Mouse (Mus musculus) stomach, embryonic 16.5 days (tissue): ENCODE measurements around the gene Frmd4b. TPM values are rescaled to one million over a fixed set of nuclear protein-coding genes. Genes with fewer than 3 reads are reported as not detected.

Source experiments
- ATAC-seq: fragments of 200-750 bp; cut with Nextera tagmentation; 2 replicates; pipeline ENCODE4 v1.8.0; 2017; ENCODE audit warnings: moderate number of reproducible peaks, moderate TSS enrichment; ENCODE audit not compliant: insufficient read depth, low FRiP score
- H3K27ac ChIP-seq: fragments of 300-500 bp; sonication (generic); 2 replicates; pipeline ENCODE4 v1.5.1; 2014; ENCODE audit warnings: low read length
- H3K27me3 ChIP-seq: fragments of 300-500 bp; sonication (generic); 2 replicates; pipeline ENCODE4 v1.6.1; 2014; ENCODE audit warnings: low read length, control low read depth, mixed read lengths; ENCODE audit not compliant: control insufficient read depth, insufficient read depth
- H3K36me3 ChIP-seq: fragments of 300-500 bp; sonication (generic); 2 replicates; pipeline ENCODE4 v1.6.1; 2014; ENCODE audit warnings: low read length; ENCODE audit not compliant: control insufficient read depth, insufficient read depth
- H3K4me1 ChIP-seq: fragments of 300-500 bp; sonication (generic); 2 replicates; pipeline ENCODE4 v1.6.1; 2014; ENCODE audit warnings: low read length, control low read depth, mixed read lengths; ENCODE audit not compliant: control insufficient read depth, insufficient read depth
- H3K4me2 ChIP-seq: fragments of 300-500 bp; sonication (generic); 2 replicates; pipeline ENCODE4 v1.6.1; 2014; ENCODE audit warnings: low read depth, low read length, mixed read lengths
- H3K4me3 ChIP-seq: fragments of 300-500 bp; sonication (generic); replicated peaks from 2 replicates; pipeline ENCODE4 v1.5.1; 2014; ENCODE audit warnings: mild to moderate bottlenecking, low read length
- H3K9ac ChIP-seq: fragments of 300-500 bp; sonication (generic); 2 replicates; pipeline ENCODE4 v1.6.1; 2014; ENCODE audit warnings: low read length
- H3K9me3 ChIP-seq: fragments of 300-500 bp; sonication (generic); replicated peaks from 2 replicates; pipeline ENCODE4 v1.6.1; 2016; ENCODE audit warnings: low read length, control low read depth; ENCODE audit not compliant: control insufficient read depth
- WGBS: fragments of 180-500 bp; shearing (Covaris S2); extraction: QIAGEN DNeasy Blood & Tissue Kit; methylation state at CpG from one replicate; pipeline ENCODE4 v1.1.7; 2014; 5-methylcytosine and 5-hydroxymethylcytosine counted together
- polyA plus RNA-seq: library from polyadenylated mRNA; unstranded; fragments of >200 nt; fragmentation: Nextera tagmentation; extraction: Ambion mirVana; gene quantifications from 2 replicates; pipeline ENCODE4 v1.2.1, GENCODE M21; 2015

Gene Frmd4b
- polyA plus RNA-seq, 1 experiment from 2014 or later, result 17.5 TPM

DNA sequence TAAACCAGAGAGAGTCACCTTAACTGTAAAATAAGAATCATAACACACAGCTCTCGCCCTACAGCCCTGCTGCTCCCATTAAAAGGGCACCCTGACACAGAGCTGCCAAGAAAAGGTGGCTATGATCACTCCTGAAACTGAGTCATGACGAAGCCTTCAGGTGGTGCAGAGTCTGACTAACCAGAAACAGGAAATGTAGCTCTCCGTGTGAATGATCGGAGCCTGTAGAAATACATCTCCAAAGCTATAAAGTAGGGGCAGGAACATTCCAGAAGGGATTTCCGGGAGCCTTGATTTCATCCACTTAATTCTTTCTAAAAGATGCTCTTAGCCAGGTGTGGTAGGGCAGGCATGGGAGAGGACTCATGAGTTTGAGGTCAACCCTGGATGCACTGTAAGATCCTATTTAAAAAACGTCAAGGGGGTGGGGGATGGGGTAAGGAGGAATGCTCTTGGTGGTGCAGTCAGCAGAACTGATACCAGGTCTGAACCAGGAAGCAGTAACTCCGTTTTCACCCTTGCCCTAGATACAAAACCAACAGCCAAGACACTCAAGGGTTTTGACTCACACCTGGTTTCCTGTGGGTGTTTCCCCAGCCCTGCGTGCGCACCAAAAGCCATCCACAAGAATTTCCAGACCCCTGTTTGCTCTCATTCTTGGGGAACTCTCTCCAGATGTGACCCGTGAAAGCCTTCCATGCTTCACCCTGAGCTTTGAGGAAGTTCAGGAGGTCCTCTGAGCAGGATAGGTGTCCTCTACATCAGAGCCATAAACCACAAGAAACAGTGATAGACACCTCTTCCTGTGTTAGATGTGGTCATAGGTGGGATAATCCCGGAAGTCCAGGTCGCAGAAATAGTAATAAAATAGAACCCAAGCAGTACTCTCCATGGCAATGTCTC, 323.4 kb downstream of the Frmd4b start:
- 0 out of 2 replicates have a peak, but pooled peaks have one; percentile 49 for ATAC-seq
- Histone ChIP-seq H3K9ac (no peak overlapping the region), H3K27ac (peak overlapping the region; percentile 61), H3K4me3 (no peak overlapping the region), H3K36me3 (no peaks in the 10 kb centered on the region), H3K4me1 (peaks cover 15% of the 10 kb centered on the region), H3K27me3 (no peaks in the 10 kb centered on the region), H3K9me3 (no peaks in the 10 kb centered on the region), H3K4me2 (no peak overlapping the region)
- 71% methylated on average over 12 of the region's 12 CpGs for WGBS

DNA sequence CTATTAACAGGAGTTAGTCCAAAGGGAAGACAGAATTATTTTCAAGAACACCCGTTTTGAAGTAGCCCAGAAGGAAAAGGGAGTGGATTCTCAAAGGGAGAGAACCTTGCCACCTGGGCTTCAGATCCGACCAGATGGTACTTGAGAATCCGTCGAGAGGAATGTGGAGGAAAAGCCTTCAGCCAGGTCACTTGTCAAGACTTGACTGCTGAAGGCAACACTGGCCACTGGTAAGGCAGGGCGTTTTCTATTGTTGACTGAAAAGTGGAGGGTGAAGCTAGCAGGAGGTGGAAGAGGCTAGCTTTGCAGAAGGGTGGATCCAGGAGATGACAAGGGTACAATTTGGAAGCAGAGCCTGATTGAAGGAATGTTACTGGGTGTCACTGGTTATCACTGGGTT, 324.4 kb downstream of the Frmd4b start:
- Histone ChIP-seq H3K27ac (no peak overlapping the region; the same call in 1 of the 2 replicates), H3K4me2 (no peak overlapping the region), H3K4me1 (peaks cover 18% of the 10 kb centered on the region), H3K9me3 (no peaks in the 10 kb centered on the region), H3K27me3 (no peaks in the 10 kb centered on the region), H3K9ac (no peak overlapping the region), H3K4me3 (no peak overlapping the region), H3K36me3 (no peaks in the 10 kb centered on the region)
- no peak for ATAC-seq
- WGBS, result 64% methylated on average over 5 of the region's 5 CpGs

DNA sequence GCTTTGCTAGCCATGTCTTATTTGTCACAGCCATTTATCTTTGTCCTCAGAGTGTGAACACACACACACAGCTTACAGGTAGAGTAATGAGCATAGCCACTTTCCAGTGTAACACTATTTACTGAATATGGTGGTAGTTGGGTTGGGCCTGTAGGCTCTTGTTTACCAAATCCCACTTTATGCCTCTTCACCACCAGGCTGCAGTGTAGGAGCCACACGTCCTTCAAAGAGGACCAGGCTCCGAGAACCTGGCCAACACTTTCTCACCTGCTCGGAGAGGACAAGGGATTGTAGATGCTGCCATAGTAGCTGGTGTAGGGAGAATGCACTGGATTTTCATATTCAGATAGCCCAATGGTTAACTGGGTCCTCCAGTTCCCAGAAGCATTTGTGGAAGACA, 325.2 kb downstream of the Frmd4b start:
- ATAC-seq, result no peak
- WGBS, result 89% methylated on average over 3 of the region's 3 CpGs
- H3K27ac ChIP-seq, result peak overlapping the region; percentile 44; the same call in 1 of the 2 replicates

DNA sequence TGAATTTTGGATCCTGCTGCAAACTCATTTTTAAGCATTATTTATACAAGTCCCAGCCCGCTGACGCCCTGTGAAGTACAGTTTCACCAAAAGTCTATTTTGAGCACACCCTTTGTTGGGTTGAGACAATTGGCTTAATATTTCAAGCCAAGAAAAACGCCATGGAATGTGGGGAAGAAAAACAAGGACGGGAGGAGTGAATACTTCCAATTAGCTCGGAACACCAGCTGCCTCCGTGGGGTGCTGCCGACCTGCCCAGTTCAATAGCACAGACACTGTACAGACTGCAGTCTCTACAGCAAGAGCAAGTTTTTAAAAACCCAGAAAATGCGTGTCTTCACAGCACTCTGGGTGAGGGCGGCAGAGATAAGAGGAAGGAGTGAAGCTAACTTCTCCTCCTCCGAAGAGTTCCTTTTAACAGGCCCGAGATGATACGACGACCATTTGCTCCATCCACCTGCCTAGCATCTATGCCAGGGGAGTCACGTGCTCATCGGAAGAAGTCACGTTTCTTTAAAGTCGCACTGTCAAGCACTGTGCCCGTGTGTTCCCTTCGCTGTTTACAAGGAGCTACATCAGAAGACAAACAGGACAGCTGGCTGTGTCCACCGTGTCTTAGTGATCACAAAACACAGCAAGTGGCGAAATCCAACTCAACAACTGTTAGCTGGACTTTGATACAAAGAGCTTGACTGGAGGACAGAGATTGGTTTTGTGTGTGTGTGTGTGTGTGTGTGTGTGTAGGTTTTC, 326.0 kb downstream of the Frmd4b start:
- Histone ChIP-seq H3K27me3 (no peaks in the 10 kb centered on the region), H3K9me3 (no peaks in the 10 kb centered on the region), H3K27ac (0 out of 2 replicates have a peak overlapping the region, but pooled peaks have one; percentile 0), H3K4me1 (peaks cover 19% of the 10 kb centered on the region), H3K4me3 (no peak overlapping the region), H3K9ac (no peak overlapping the region), H3K36me3 (no peaks in the 10 kb centered on the region), H3K4me2 (no peak overlapping the region)
- no peak for ATAC-seq
- WGBS, result 64% methylated on average over 21 of the region's 21 CpGs

More for the DNA sequence above, 325.2 kb downstream of the Frmd4b start:
- Histone ChIP-seq H3K9ac (no peak overlapping the region), H3K27me3 (no peaks in the 10 kb centered on the region), H3K4me3 (no peak overlapping the region), H3K4me1 (peaks cover 19% of the 10 kb centered on the region), H3K36me3 (no peaks in the 10 kb centered on the region), H3K9me3 (no peaks in the 10 kb centered on the region), H3K4me2 (no peak overlapping the region)

DNA sequence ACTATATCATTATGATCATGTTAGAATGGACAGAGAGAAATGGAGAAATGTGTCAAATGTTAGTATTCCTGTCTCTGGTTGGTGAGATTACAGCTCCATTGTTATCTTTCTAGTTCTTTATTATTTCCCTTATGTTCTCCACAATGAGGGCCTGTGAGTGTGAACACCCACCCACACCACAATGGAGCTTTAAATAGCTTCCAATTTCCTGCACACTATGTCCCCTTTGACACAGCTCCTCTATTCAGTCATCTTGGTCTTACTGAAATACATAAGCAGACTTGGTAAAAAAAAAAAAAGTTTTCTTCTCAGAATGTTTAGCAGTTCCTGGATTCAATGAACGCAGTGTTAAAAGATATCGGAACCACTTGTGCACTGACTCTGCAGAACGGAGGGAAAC, 326.7 kb downstream of the Frmd4b start:
- H3K36me3 ChIP-seq, result no peaks in the 10 kb centered on the region
- no peaks in the 10 kb centered on the region for H3K27me3 ChIP-seq
- WGBS, result 60% methylated on average over 3 of the region's 3 CpGs
- no peaks in the 10 kb centered on the region for H3K9me3 ChIP-seq
- H3K4me2 ChIP-seq, result no peak overlapping the region
- H3K4me1 ChIP-seq, result peaks cover 19% of the 10 kb centered on the region
- no peak overlapping the region for H3K9ac ChIP-seq
- ATAC-seq, result no peak
- 0 out of 2 replicates have a peak overlapping the region, but pooled peaks have one; percentile 0 for H3K27ac ChIP-seq
- H3K4me3 ChIP-seq, result no peak overlapping the region

DNA sequence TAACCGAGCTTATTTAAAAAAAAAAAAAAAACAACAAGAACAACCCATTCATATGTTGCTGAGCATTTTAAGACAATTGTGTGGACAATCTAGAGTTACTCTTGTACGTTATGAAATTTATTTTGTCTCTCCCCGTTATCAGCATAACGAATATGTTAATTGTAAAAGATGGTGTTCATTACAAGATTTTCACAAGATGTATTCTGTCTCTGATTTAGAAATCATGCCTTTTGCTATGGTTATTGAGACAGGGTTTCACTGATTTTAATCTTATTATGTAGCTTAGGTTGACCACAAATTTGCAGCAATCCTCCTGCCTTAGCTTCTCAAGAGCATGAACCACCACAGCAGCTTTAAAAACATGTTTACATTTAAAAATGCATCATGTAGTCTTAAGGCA, 327.5 kb downstream of the Frmd4b start:
- H3K27ac ChIP-seq, result no peak overlapping the region; the same call in 1 of the 2 replicates
- no peak overlapping the region for H3K9ac ChIP-seq
- H3K27me3 ChIP-seq, result no peaks in the 10 kb centered on the region
- ATAC-seq, result no peak
- no peaks in the 10 kb centered on the region for H3K9me3 ChIP-seq
- peaks cover 19% of the 10 kb centered on the region for H3K4me1 ChIP-seq
- no peak overlapping the region for H3K4me3 ChIP-seq
- H3K4me2 ChIP-seq, result no peak overlapping the region
- 89% methylated on average over 4 of the region's 4 CpGs for WGBS
- no peaks in the 10 kb centered on the region for H3K36me3 ChIP-seq

DNA sequence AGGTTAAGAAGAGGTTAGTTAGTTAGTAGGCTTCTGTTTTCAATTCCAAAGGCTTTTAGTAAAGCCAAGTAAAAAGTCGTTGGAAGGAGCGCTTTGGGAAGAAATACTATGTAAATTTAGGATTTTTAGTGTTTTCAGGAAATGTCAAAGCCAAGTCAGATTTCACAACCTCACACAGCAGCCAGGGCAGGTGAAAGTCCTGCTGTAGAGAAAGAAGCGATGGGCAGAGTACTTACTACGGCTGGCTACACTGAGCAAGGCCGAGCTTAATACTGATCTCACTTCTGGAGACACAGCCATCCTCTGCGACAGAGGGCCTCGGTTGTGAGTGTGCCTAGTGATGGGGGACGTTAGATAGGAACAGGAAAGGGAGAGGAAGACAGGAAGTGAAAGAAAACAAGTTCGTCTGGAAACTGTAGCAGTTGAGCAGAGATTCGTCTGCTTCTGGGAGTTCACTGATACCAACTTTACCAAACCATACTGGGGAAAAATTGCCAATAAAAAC, 328.0 kb downstream of the Frmd4b start:
- WGBS, result 63% methylated on average over 10 of the region's 10 CpGs
- no peak overlapping the region for H3K4me2 ChIP-seq
- no peak overlapping the region for H3K9ac ChIP-seq
- ATAC-seq, result no peak
- H3K27me3 ChIP-seq, result no peaks in the 10 kb centered on the region
- peak overlapping the region; percentile 59 for H3K27ac ChIP-seq
- H3K36me3 ChIP-seq, result no peaks in the 10 kb centered on the region
- H3K4me3 ChIP-seq, result no peak overlapping the region
- H3K9me3 ChIP-seq, result no peaks in the 10 kb centered on the region
- peaks cover 16% of the 10 kb centered on the region for H3K4me1 ChIP-seq

DNA sequence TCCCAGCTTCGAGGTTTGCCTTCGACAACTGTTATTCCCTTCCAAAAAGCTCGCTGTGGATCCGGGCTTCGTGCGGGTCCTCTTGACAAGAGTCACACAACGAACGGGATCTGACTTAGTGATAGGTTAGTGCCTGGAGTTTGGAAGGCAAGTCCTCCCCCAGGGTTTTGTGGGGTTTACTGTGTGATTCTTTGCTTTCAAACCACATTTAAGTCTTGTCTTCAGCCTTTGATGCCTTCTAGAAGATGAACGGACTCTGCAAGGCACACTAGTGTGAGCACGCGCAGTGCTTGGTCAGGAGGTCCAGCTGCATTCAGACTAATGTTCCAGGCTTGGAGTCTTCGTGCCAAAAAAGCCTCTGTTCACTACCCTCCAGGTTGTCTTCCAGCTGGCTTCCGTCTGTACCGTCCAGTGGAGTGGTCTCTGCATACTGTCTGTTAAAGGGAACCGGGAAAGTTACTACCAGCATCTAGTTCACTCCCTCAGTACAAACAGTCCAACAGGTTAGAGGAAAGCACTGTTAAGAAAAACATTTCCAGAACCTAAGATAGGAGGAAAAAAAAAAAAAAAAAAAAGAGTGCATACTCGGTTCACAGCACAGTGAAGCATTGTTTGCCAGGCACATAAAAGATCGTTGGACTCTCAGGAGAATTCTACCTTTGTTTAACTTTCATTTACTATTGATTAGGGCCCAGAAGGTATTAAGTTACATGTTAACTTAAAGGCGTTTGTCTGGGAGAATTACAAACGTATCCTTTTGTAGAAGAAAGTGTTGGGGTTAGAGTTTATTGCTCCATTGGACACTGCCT, 329.1 kb downstream of the Frmd4b start:
- H3K9me3 ChIP-seq, result no peaks in the 10 kb centered on the region

More for the DNA sequence above, 329.1 kb downstream of the Frmd4b start:
- Histone ChIP-seq H3K4me1 (peaks cover 13% of the 10 kb centered on the region), H3K9ac (no peak overlapping the region), H3K4me3 (no peak overlapping the region), H3K4me2 (no peak overlapping the region), H3K27me3 (no peaks in the 10 kb centered on the region), H3K36me3 (no peaks in the 10 kb centered on the region), H3K27ac (peak overlapping the region; percentile 84)
- WGBS, result 54% methylated on average over 19 of the region's 19 CpGs
- peak; percentile 85 for ATAC-seq
